Mouse (Mus musculus) limb, embryonic 15.5 days (tissue): Measurements from ENCODE around the gene Olfr700. TPM values are rescaled to one million over a fixed set of nuclear protein-coding genes. Genes with fewer than 3 reads are reported as not detected.
"Not testable (repeated sequence)": the region's sequence is repeated elsewhere in the genome, so short reads cannot be mapped to it uniquely, and the experiment has no call there.

ENCODE experiments used
- ATAC-seq: fragments of 200-750 bp; cut with Nextera tagmentation; 2 replicates; pipeline ENCODE4 v1.8.0; 2017; ENCODE audit warnings: low read depth, moderate TSS enrichment; ENCODE audit not compliant: insufficient number of reproducible peaks, low FRiP score, low TSS enrichment
- H3K27ac ChIP-seq: fragments of 300-500 bp; sonication (generic); 2 replicates; pipeline ENCODE4 v1.5.1; 2015; ENCODE audit warnings: moderate library complexity, mild to moderate bottlenecking, inconsistent platforms
- H3K27me3 ChIP-seq: fragments of 300-500 bp; sonication (generic); 2 replicates; pipeline ENCODE4 v1.6.1; 2015; ENCODE audit warnings: inconsistent platforms
- H3K36me3 ChIP-seq: fragments of 300-500 bp; sonication (generic); 2 replicates; pipeline ENCODE4 v1.6.1; 2015; ENCODE audit warnings: inconsistent platforms
- H3K4me1 ChIP-seq: fragments of 300-500 bp; sonication (generic); 2 replicates; pipeline ENCODE4 v1.6.1; 2015; ENCODE audit warnings: inconsistent platforms
- H3K4me2 ChIP-seq: fragments of 300-500 bp; sonication (generic); 2 replicates; pipeline ENCODE4 v1.6.1; 2015; ENCODE audit warnings: mild to moderate bottlenecking, inconsistent platforms
- H3K4me3 ChIP-seq: fragments of 300-500 bp; sonication (generic); 2 replicates; pipeline ENCODE4 v1.5.1; 2015; ENCODE audit warnings: mild to moderate bottlenecking, inconsistent platforms
- H3K9ac ChIP-seq: fragments of 300-500 bp; sonication (generic); 2 replicates; pipeline ENCODE4 v1.6.1; 2015; ENCODE audit warnings: inconsistent platforms
- H3K9me3 ChIP-seq: fragments of 300-500 bp; sonication (generic); 2 replicates; pipeline ENCODE4 v1.6.1; 2016; ENCODE audit warnings: inconsistent platforms
- WGBS: fragments of 180-500 bp; shearing (Covaris S2); methylation state at CpG from one replicate; pipeline ENCODE4 v1.1.7; 2015; 5-methylcytosine and 5-hydroxymethylcytosine counted together
- polyA plus RNA-seq: library from polyadenylated mRNA; unstranded; fragments of >200 nt; fragmentation: Nextera tagmentation; extraction: Ambion mirVana; gene quantifications from 2 replicates; pipeline ENCODE4 v1.2.1, GENCODE M21; 2015

Olfr700 gene
- polyA plus RNA-seq, result not detected in 2 replicates

DNA sequence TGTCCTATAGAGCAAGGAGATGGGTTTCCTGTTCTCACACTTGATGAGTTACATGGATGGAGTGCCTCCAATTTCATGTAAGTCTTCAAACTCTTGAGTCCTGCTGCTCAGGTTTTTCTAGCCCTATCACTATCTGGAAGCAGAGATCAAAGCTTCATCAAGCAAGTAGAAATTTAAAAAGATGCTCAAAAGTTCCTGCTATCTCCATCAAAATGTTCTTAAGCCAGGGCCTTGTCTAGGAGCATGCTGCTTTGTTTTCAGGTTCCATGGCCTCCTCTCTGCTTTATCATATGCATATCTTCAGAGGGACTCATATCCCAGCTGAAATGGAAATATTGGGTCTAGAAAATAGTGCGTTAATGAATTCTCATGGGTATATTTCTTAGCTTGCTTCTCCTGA, at the start of gene Olfr700:
TSS of gene Olfr700 (minus strand) at position 101 of the 400 bp plus-strand sequence.
- Histone ChIP-seq H3K9ac (no peak within 1 kb of the TSS), H3K4me2 (no peak within 1 kb of the TSS), H3K27ac (no peak within 1 kb of the TSS), H3K9me3 (no peaks in the 10 kb centered on the region), H3K4me3 (no peak within 1 kb of the TSS), H3K4me1 (no peaks in the 10 kb centered on the region), H3K36me3 (no peaks in the 10 kb centered on the region), H3K27me3 (no peaks in the 10 kb centered on the region)
- WGBS, result 90% methylated on average over 1 of the region's 1 CpGs
- ATAC-seq, result no peak

DNA sequence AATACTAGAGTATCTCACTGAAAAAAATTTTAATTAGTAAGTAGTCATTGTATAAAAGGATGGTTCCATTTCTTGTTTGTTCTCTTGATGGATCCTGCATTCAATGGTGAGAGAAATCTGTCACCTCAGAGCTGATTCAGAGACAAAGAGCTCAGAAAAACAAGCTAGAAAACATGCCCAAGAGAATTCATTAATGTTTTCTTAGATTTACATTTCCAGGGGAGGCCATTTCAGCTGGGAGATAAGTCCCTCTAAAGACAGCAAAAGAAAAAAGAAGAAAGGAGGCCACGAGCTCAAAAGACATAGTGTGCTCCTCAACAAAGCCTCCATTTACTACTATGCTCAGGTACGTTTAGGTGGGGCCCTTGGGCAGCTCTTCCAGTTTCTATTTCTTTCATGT, 34.4 kb upstream of the Olfr700 start, which contains the start of gene Olfr703:
TSS of gene Olfr703 (plus strand) at position 301 of the 400 bp plus-strand sequence.
- Histone ChIP-seq H3K4me1 (no peaks in the 10 kb centered on the region), H3K9me3 (no peaks in the 10 kb centered on the region), H3K9ac (no peak within 1 kb of the TSS), H3K27ac (no peak within 1 kb of the TSS), H3K4me3 (no peak within 1 kb of the TSS), H3K27me3 (no peaks in the 10 kb centered on the region), H3K36me3 (no peaks in the 10 kb centered on the region), H3K4me2 (no peak within 1 kb of the TSS)
- ATAC-seq, result no peak
- 65% methylated on average over 2 of the region's 2 CpGs for WGBS

DNA sequence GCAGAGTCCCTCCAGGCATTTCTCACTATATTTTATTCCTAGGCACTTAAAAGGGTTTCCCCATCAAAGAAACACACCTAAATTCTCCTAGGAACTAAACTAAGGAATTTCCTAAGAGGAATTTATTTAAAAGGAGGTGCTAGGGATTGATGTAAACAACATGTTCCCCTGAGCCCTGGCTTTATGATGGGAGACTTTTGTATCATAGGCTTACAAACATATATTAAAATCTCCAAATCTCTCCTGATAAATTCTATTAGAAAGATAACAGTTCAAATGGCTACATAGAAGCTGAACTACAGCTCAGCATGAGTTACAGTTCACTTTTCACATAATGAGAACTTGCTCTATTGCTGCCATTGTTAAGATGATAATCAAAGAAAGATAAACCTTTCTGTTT, 25.2 kb upstream of the Olfr700 start, which contains the start of gene Olfr702:
TSS of gene Olfr702 (minus strand) at position 101 of the 400 bp plus-strand sequence.
- ATAC-seq, result no peak
- Histone ChIP-seq H3K27me3 (no peaks in the 10 kb centered on the region), H3K4me1 (no peaks in the 10 kb centered on the region), H3K36me3 (no peaks in the 10 kb centered on the region), H3K9ac (no peak within 1 kb of the TSS), H3K4me3 (no peak within 1 kb of the TSS), H3K27ac (no peak within 1 kb of the TSS), H3K4me2 (no peak within 1 kb of the TSS), H3K9me3 (no peaks in the 10 kb centered on the region)

DNA sequence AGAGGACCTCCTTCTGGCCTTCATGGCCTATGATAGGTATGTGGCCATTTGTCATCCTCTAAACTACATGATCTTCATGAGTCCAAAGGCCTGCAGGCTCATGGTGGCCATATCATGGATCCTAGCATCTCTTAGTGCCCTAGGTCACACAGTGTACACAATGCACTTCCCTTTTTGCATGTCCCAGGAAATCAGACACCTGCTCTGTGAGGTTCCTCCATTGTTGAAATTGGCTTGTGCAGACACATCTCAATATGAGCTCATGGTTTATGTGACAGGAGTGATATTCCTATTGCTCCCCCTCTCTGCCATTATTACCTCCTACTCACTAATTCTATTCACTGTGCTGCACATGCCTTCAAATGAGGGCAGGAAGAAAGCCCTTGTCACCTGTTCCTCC, 9.8 kb upstream of the Olfr700 start:
- H3K4me1 ChIP-seq, result no peaks in the 10 kb centered on the region
- H3K9ac ChIP-seq, result no peak overlapping the region
- no peak overlapping the region for H3K27ac ChIP-seq
- H3K4me2 ChIP-seq, result no peak overlapping the region
- no peaks in the 10 kb centered on the region for H3K36me3 ChIP-seq
- ATAC-seq, result no peak
- no peak overlapping the region for H3K4me3 ChIP-seq
- H3K27me3 ChIP-seq, result no peaks in the 10 kb centered on the region
- no peaks in the 10 kb centered on the region for H3K9me3 ChIP-seq

DNA sequence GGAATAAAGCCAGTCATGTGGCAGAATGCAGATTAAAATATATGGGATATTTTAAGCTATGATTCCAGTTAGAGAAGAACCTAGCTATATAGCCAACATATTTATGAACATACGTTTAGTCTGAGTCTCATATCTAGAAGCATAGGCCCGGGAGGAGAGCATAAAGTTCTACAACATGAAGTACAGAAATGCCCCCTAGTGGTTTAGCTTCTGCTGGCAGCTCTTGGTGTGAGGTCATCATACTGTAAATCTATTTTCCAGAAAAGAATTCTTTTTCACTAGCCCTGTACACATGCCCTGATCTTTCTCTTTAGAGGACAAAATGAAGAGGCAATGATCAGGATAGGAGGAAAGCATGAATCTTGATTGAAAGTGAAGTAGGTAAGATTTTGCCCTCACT, 7.1 kb upstream of the Olfr700 start:
- H3K27me3 ChIP-seq, result no peaks in the 10 kb centered on the region

DNA sequence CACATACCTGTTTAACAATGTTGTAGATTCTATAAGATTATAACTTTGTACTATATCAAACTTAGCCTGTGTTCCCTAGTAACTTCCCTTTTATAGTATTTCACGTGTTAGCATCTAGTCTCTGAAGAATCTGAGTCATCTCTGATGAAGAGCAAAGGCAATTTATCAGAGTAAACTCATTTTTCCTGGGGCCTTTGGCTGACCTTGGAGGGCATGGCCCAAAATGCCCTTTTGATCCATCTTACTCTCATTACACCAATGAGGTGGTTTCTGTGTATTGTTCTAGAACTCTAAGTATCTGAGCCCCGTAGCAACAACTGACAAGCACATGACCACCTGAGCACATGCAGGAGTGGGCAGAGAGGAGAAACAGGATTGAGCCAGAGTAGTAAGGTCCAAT, 5.2 kb upstream of the Olfr700 start, which contains the start of gene Olfr701:
TSS of gene Olfr701 (plus strand) at position 301 of the 400 bp plus-strand sequence.
- H3K27ac ChIP-seq, result no peak within 1 kb of the TSS
- no peak within 1 kb of the TSS for H3K9ac ChIP-seq
- ATAC-seq, result no peak
- H3K4me2 ChIP-seq, result no peak within 1 kb of the TSS
- H3K36me3 ChIP-seq, result no peaks in the 10 kb centered on the region
- no peaks in the 10 kb centered on the region for H3K9me3 ChIP-seq
- no peaks in the 10 kb centered on the region for H3K4me1 ChIP-seq
- no peak within 1 kb of the TSS for H3K4me3 ChIP-seq
- WGBS, result 79% methylated on average over 2 of the region's 2 CpGs
- no peaks in the 10 kb centered on the region for H3K27me3 ChIP-seq

More for the DNA sequence above, 7.1 kb upstream of the Olfr700 start:
- no peaks in the 10 kb centered on the region for H3K4me1 ChIP-seq
- H3K4me2 ChIP-seq, result no peak overlapping the region
- 54% methylated on average over 2 of the region's 2 CpGs for WGBS
- H3K27ac ChIP-seq, result no peak overlapping the region
- no peaks in the 10 kb centered on the region for H3K36me3 ChIP-seq
- ATAC-seq, result no peak
- H3K4me3 ChIP-seq, result no peak overlapping the region
- H3K9ac ChIP-seq, result no peak overlapping the region
- H3K9me3 ChIP-seq, result no peaks in the 10 kb centered on the region

DNA sequence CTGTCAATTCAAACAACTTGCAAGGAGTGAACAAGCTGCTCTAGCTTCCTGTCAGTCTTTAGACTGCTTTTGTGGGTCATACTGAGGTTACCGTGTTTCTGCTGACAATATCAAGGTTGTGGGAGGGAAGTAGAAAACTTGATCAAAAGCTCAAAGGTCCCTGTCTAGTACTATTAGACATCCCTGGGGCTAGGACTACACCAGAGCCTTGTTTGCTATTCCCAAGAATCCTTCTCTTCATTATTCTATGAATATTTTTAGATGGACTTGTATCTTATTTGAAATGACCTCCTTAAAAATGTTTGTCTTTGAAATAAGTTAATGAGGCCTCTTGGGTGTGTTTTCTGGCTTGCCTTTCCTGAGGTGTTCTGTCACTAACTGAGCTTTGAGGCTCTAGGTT, 15.5 kb downstream of the Olfr700 start, which contains the start of gene Olfr699:
TSS of gene Olfr699 (minus strand) at position 101 of the 400 bp plus-strand sequence.
- no peaks in the 10 kb centered on the region for H3K4me1 ChIP-seq
- no peaks in the 10 kb centered on the region for H3K9me3 ChIP-seq
- no peak within 1 kb of the TSS for H3K4me3 ChIP-seq
- H3K36me3 ChIP-seq, result no peaks in the 10 kb centered on the region
- no peak within 1 kb of the TSS for H3K27ac ChIP-seq
- 84% methylated on average over 1 of the region's 1 CpGs for WGBS
- no peaks in the 10 kb centered on the region for H3K27me3 ChIP-seq
- H3K4me2 ChIP-seq, result no peak within 1 kb of the TSS
- no peak for ATAC-seq
- H3K9ac ChIP-seq, result no peak within 1 kb of the TSS

DNA sequence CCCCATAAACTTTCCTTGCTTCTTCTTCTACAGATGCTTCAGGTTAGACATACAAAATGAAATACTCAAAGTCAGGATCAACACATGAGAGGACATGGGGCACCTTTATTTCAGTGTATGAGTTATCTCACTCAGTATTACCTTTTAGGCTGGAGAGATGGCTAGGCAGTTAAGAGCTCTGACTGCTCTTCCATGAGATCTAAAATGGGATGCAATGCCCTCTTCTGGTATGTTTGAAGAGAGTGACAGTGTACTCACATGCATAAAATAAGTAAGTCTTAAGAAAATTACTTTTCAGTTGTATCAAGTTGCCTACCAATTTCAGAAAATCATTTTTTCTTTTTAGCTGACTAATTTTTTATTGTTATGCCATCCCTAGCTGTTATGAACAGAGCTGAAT, 20.3 kb downstream of the Olfr700 start:
- Histone ChIP-seq H3K27me3 (no peaks in the 10 kb centered on the region), H3K4me3 (no peak overlapping the region), H3K9ac (no peak overlapping the region), H3K36me3 (no peaks in the 10 kb centered on the region), H3K27ac (no peak overlapping the region), H3K9me3 (no peaks in the 10 kb centered on the region), H3K4me2 (no peak overlapping the region), H3K4me1 (no peaks in the 10 kb centered on the region)
- no peak for ATAC-seq

DNA sequence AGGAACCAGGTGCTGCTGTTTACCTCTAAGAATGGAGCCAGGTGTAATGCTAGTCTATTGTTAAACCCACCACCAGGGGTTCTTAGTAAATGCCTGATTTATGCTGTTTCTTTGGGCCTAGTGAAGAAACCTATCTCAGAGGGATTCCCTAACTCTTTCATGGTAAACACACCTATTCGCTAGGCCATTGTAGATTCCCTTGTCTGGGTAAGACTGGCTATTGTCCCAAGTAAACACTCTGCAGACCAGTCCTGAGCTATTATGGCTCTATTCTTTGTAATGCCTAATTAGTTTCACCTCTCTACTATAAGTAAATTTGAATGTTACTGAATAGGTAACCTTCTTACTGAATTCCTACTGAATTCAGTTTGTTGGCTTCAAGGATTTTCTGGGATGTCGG, 47.6 kb downstream of the Olfr700 start:
- not testable (repeated sequence) for H3K9ac ChIP-seq, H3K4me1 ChIP-seq, H3K4me3 ChIP-seq, H3K27ac ChIP-seq, H3K9me3 ChIP-seq, H3K27me3 ChIP-seq, H3K36me3 ChIP-seq, ATAC-seq, H3K4me2 ChIP-seq
- 88% methylated on average over 2 of the region's 2 CpGs for WGBS

DNA sequence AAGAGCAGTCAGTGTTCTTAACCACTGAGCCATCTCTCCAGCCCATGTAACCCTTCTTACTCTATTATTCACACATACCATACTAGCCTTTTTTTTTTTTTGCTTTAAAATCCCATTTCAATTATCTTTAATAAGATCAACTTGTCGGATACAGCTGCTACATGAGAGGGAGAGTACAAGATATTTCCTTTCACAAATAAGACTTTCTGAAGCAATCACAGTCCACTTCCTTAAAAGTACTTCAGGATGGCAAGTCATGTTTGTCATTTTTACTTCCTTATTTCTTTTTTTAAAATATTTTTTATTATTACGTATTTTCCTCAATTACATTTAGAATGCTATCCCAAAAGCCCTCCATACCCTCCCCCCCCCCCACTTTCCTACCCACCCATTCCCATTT, 49.8 kb downstream of the Olfr700 start:
- H3K4me2 ChIP-seq, result no peak overlapping the region
- 86% methylated on average over 2 of the region's 2 CpGs for WGBS

More for the DNA sequence above, 49.8 kb downstream of the Olfr700 start:
- H3K4me3 ChIP-seq, result no peak overlapping the region
- no peaks in the 10 kb centered on the region for H3K9me3 ChIP-seq
- no peaks in the 10 kb centered on the region for H3K4me1 ChIP-seq
- no peak overlapping the region for H3K27ac ChIP-seq
- H3K27me3 ChIP-seq, result no peaks in the 10 kb centered on the region
- H3K36me3 ChIP-seq, result no peaks in the 10 kb centered on the region
- no peak for ATAC-seq
- H3K9ac ChIP-seq, result no peak overlapping the region

Other genes with a start within 250 kb of the Olfr700 start
- not detected in 2 replicates for gene Olfr693, start 128.2 kb downstream of the Olfr700 start, polyA plus RNA-seq
- gene Olfr694, start 117.0 kb downstream of the Olfr700 start, polyA plus RNA-seq, result not detected in 2 replicates
- not detected in 2 replicates for gene Olfr695, start 92.4 kb downstream of the Olfr700 start, polyA plus RNA-seq
- gene Olfr697, start 66.4 kb downstream of the Olfr700 start, polyA plus RNA-seq, result not detected in 2 replicates
- gene Olfr698, start 53.4 kb downstream of the Olfr700 start, polyA plus RNA-seq, result not detected in 2 replicates
- not detected in 2 replicates for gene Olfr699, start 15.6 kb downstream of the Olfr700 start, polyA plus RNA-seq
- not detected in 2 replicates for gene Olfr701, start 5.3 kb upstream of the Olfr700 start, polyA plus RNA-seq
- not detected in 2 replicates for gene Olfr702, start 25.1 kb upstream of the Olfr700 start, polyA plus RNA-seq
- gene Olfr703, start 34.5 kb upstream of the Olfr700 start, polyA plus RNA-seq, result not detected in 2 replicates
- gene Olfr704, start 54.4 kb upstream of the Olfr700 start, polyA plus RNA-seq, result not detected in 2 replicates
- gene Olfr705, start 68.1 kb upstream of the Olfr700 start, polyA plus RNA-seq, result not detected in 2 replicates
- gene Olfr706, start 79.3 kb upstream of the Olfr700 start, polyA plus RNA-seq, result not detected in 2 replicates
- not detected in 2 replicates for gene Olfr707, start 92.4 kb upstream of the Olfr700 start, polyA plus RNA-seq
- gene Olfr1532-ps1, start 99.2 kb upstream of the Olfr700 start, polyA plus RNA-seq, result not detected in 2 replicates
- not detected in 2 replicates for gene Olfr709-ps1, start 123.4 kb upstream of the Olfr700 start, polyA plus RNA-seq
- not detected in 2 replicates for gene Olfr710, start 139.5 kb upstream of the Olfr700 start, polyA plus RNA-seq
- gene Olfr6, start 155.1 kb upstream of the Olfr700 start, polyA plus RNA-seq, result not detected in 2 replicates
- not detected in 2 replicates for gene Olfr711, start 166.6 kb upstream of the Olfr700 start, polyA plus RNA-seq
- not detected in 2 replicates for gene Olfr2, start 197.2 kb upstream of the Olfr700 start, polyA plus RNA-seq
- not detected in 2 replicates for gene Olfr713, start 222.3 kb upstream of the Olfr700 start, polyA plus RNA-seq